8 mouse cellular contexts compared by ENCODE assay signal in genomic region chr15:12227355-12227754, GRCm38 (mm10).
"Had no signal": no experiment of that assay in that cellular context is flagged by ENCODE, and none has a peak within 500 bp of the region (broad histone marks: within the 10 kb centered on the region; RNA-seq: fewer than 3 reads in every experiment).

No protein-coding gene starts in this region.

- H3K4me2 ChIP-seq: liver, embryonic 13.5 days; midbrain, embryonic 15.5 days; neural tube, embryonic 12.5 days had no signal

- H3K27ac ChIP-seq: midbrain, embryonic 15.5 days; neural tube, embryonic 12.5 days had no signal

- H3K9me3 ChIP-seq: liver, embryonic 13.5 days; midbrain, embryonic 15.5 days; neural tube, embryonic 12.5 days had no signal

- ATAC-seq: inflammation-experienced regulatory T-cells, adult 6 months; intestine, postnatal 0 days; liver, postnatal 0 days; midbrain, embryonic 15.5 days had no signal

- DNase-seq: liver, embryonic 13.5 days; liver, postnatal 0 days; thymus, adult 2 months; thymus, postnatal 25 days had no signal

- H3K36me3 ChIP-seq: midbrain, embryonic 15.5 days; neural tube, embryonic 12.5 days had no signal

- H3K9ac ChIP-seq: liver, embryonic 13.5 days; liver, postnatal 0 days; midbrain, embryonic 15.5 days; neural tube, embryonic 12.5 days had no signal

- H3K27me3 ChIP-seq: liver, embryonic 13.5 days; midbrain, embryonic 15.5 days; neural tube, embryonic 12.5 days had no signal

- H3K4me3 ChIP-seq: liver, embryonic 13.5 days; midbrain, embryonic 15.5 days; neural tube, embryonic 12.5 days had no signal
